Mouse (Mus musculus) liver, embryonic 15.5 days (tissue): ENCODE measurements around the gene Nudcd3. TPM values are rescaled to one million over a fixed set of nuclear protein-coding genes. Genes with fewer than 3 reads are reported as not detected.

Experiments used
- ATAC-seq: fragments of 200-750 bp; cut with Nextera tagmentation; 2 replicates; pipeline ENCODE4 v1.8.0; 2017; ENCODE audit warnings: moderate number of reproducible peaks, mild to moderate bottlenecking, moderate library complexity; ENCODE audit not compliant: insufficient read depth
- H3K27ac ChIP-seq: fragments of 300-500 bp; sonication (generic); replicated peaks from 2 replicates; pipeline ENCODE4 v1.5.1; 2015; ENCODE audit warnings: mild to moderate bottlenecking, inconsistent platforms
- H3K27me3 ChIP-seq: fragments of 300-500 bp; sonication (generic); 2 replicates; pipeline ENCODE4 v1.6.1; 2015; ENCODE audit warnings: mild to moderate bottlenecking, inconsistent platforms
- H3K36me3 ChIP-seq: fragments of 300-500 bp; sonication (generic); replicated peaks from 2 replicates; pipeline ENCODE4 v1.6.1; 2015; ENCODE audit warnings: moderate library complexity, mild to moderate bottlenecking, inconsistent platforms
- H3K4me1 ChIP-seq: fragments of 300-500 bp; sonication (generic); replicated peaks from 2 replicates; pipeline ENCODE4 v1.6.1; 2015; ENCODE audit warnings: inconsistent platforms
- H3K4me2 ChIP-seq: fragments of 300-500 bp; sonication (generic); 2 replicates; pipeline ENCODE4 v1.6.1; 2015; ENCODE audit warnings: moderate library complexity, mild to moderate bottlenecking, inconsistent platforms
- H3K4me3 ChIP-seq: fragments of 300-500 bp; sonication (generic); replicated peaks from 2 replicates; pipeline ENCODE4 v1.5.1; 2015; ENCODE audit warnings: mild to moderate bottlenecking, inconsistent platforms
- H3K9ac ChIP-seq: fragments of 300-500 bp; sonication (generic); 2 replicates; pipeline ENCODE4 v1.6.1; 2015; ENCODE audit warnings: moderate library complexity, mild to moderate bottlenecking, inconsistent platforms
- H3K9me3 ChIP-seq: fragments of 300-500 bp; sonication (generic); replicated peaks from 2 replicates; pipeline ENCODE4 v1.6.1; 2016; ENCODE audit warnings: inconsistent platforms
- WGBS: fragments of 180-500 bp; shearing (Covaris S2); methylation state at CpG from one replicate; pipeline ENCODE4 v1.1.7; 2015; ENCODE audit warnings: mixed read lengths; ENCODE audit not compliant: insufficient replicate concordance; 5-methylcytosine and 5-hydroxymethylcytosine counted together
- polyA plus RNA-seq: library from polyadenylated mRNA; unstranded; fragments of >200 nt; fragmentation: Nextera tagmentation; extraction: Ambion mirVana; gene quantifications from 2 replicates; pipeline ENCODE4 v1.2.1, GENCODE M21; 2015

Nudcd3 gene
- polyA plus RNA-seq: 12.3 and 13.0 TPM in 2 replicates

- peak within 1 kb of the TSS; percentile 90 for H3K27ac ChIP-seq
- H3K4me2 ChIP-seq: peak within 1 kb of the TSS; percentile 93
- no peaks in the 10 kb centered on the region for H3K36me3 ChIP-seq
- H3K9me3 ChIP-seq: no peaks in the 10 kb centered on the region
- peak within 1 kb of the TSS; percentile 90 for H3K9ac ChIP-seq
- no peaks in the 10 kb centered on the region for H3K27me3 ChIP-seq
- peak; percentile 94 for ATAC-seq
- peak within 1 kb of the TSS; percentile 95 for H3K4me3 ChIP-seq
- peaks cover 31% of the 10 kb centered on the region for H3K4me1 ChIP-seq
- WGBS: under 1% methylated on average over 39 of the region's 39 CpGs
These were observed at the start of gene Nudcd3 for GRCm38 (mm10) chr11:6200087-6200569. Gene Nudcd3 (minus strand): TSS chr11:6200415.

GRCm38 (mm10) chr11:6244707-6245106, 44.5 kb upstream of the Nudcd3 start:
- Histone ChIP-seq H3K27me3 (no peaks in the 10 kb centered on the region), H3K9ac (no peak overlapping the region), H3K9me3 (no peaks in the 10 kb centered on the region), H3K4me2 (no peak overlapping the region), H3K27ac (no peak overlapping the region), H3K4me1 (no peaks in the 10 kb centered on the region), H3K4me3 (no peak overlapping the region), H3K36me3 (no peaks in the 10 kb centered on the region)
- no peak for ATAC-seq
- 60% methylated on average over 19 of the region's 19 CpGs for WGBS

GRCm38 (mm10) chr11:6233025-6233424, 32.8 kb upstream of the Nudcd3 start:
- no peak overlapping the region for H3K4me2 ChIP-seq
- no peaks in the 10 kb centered on the region for H3K4me1 ChIP-seq
- 72% methylated on average over 4 of the region's 4 CpGs for WGBS
- H3K36me3 ChIP-seq: no peaks in the 10 kb centered on the region
- H3K27me3 ChIP-seq: no peaks in the 10 kb centered on the region
- no peak overlapping the region for H3K4me3 ChIP-seq
- ATAC-seq: no peak
- 0 out of 2 replicates have a peak, but pooled peaks cover 5% of the 10 kb centered on the region for H3K9me3 ChIP-seq
- no peak overlapping the region for H3K27ac ChIP-seq
- no peak overlapping the region for H3K9ac ChIP-seq

GRCm38 (mm10) chr11:6230012-6230411, 29.8 kb upstream of the Nudcd3 start, which contains the start of gene Npc1l1:
Gene Npc1l1 (minus strand): TSS chr11:6230143.
- Histone ChIP-seq H3K4me3 (no peak within 1 kb of the TSS), H3K27ac (no peak within 1 kb of the TSS)

GRCm38 (mm10) chr11:6224541-6225229, 24.5 kb upstream of the Nudcd3 start:
- H3K4me2 ChIP-seq: no peak overlapping the region
- H3K4me3 ChIP-seq: no peak overlapping the region

More at GRCm38 (mm10) chr11:6230012-6230411, 29.8 kb upstream of the Nudcd3 start, which contains the start of gene Npc1l1:
- Histone ChIP-seq H3K9me3 (no peaks in the 10 kb centered on the region), H3K36me3 (no peaks in the 10 kb centered on the region), H3K4me1 (no peaks in the 10 kb centered on the region), H3K9ac (no peak within 1 kb of the TSS), H3K27me3 (no peaks in the 10 kb centered on the region), H3K4me2 (no peak within 1 kb of the TSS)
- no peak for ATAC-seq
- whole genome bisulfite sequencing: 55% methylated on average over 7 of the region's 7 CpGs

GRCm38 (mm10) chr11:6222187-6222586, 22.0 kb upstream of the Nudcd3 start:
- Histone ChIP-seq H3K4me2 (no peak overlapping the region), H3K36me3 (no peaks in the 10 kb centered on the region), H3K27me3 (no peaks in the 10 kb centered on the region), H3K9me3 (no peaks in the 10 kb centered on the region), H3K27ac (no peak overlapping the region), H3K4me1 (no peaks in the 10 kb centered on the region), H3K4me3 (no peak overlapping the region), H3K9ac (no peak overlapping the region)
- 76% methylated on average over 10 of the region's 10 CpGs for WGBS
- ATAC-seq: no peak

More at GRCm38 (mm10) chr11:6224541-6225229, 24.5 kb upstream of the Nudcd3 start:
- Histone ChIP-seq H3K4me1 (no peaks in the 10 kb centered on the region), H3K27ac (no peak overlapping the region), H3K36me3 (no peaks in the 10 kb centered on the region), H3K9ac (no peak overlapping the region), H3K27me3 (no peaks in the 10 kb centered on the region), H3K9me3 (no peaks in the 10 kb centered on the region)
- no peak for ATAC-seq
- WGBS: 62% methylated on average over 14 of the region's 14 CpGs

- H3K9me3 ChIP-seq: no peaks in the 10 kb centered on the region
- H3K27ac ChIP-seq: no peak overlapping the region
- H3K4me3 ChIP-seq: no peak overlapping the region
- H3K27me3 ChIP-seq: no peaks in the 10 kb centered on the region
- ATAC-seq: no peak
- WGBS: 80% methylated on average over 6 of the region's 6 CpGs
- no peak overlapping the region for H3K4me2 ChIP-seq
- H3K9ac ChIP-seq: no peak overlapping the region
- H3K36me3 ChIP-seq: no peaks in the 10 kb centered on the region
- H3K4me1 ChIP-seq: no peaks in the 10 kb centered on the region
These were observed 19.8 kb upstream of the Nudcd3 start for GRCm38 (mm10) chr11:6219967-6220366.

GRCm38 (mm10) chr11:6218189-6218896, 18.1 kb upstream of the Nudcd3 start:
- H3K4me2 ChIP-seq: no peak overlapping the region

GRCm38 (mm10) chr11:6216834-6217233, 16.6 kb upstream of the Nudcd3 start:
- no peaks in the 10 kb centered on the region for H3K36me3 ChIP-seq
- H3K4me2 ChIP-seq: no peak overlapping the region
- H3K27ac ChIP-seq: no peak overlapping the region
- H3K9ac ChIP-seq: no peak overlapping the region
- no peaks in the 10 kb centered on the region for H3K4me1 ChIP-seq
- H3K27me3 ChIP-seq: no peaks in the 10 kb centered on the region
- WGBS: 50% methylated on average over 3 of the region's 3 CpGs
- no peak overlapping the region for H3K4me3 ChIP-seq
- no peak for ATAC-seq
- no peaks in the 10 kb centered on the region for H3K9me3 ChIP-seq

More at GRCm38 (mm10) chr11:6218189-6218896, 18.1 kb upstream of the Nudcd3 start:
- no peak for ATAC-seq
- WGBS: 47% methylated on average over 11 of the region's 11 CpGs
- no peak overlapping the region for H3K4me3 ChIP-seq
- H3K4me1 ChIP-seq: no peaks in the 10 kb centered on the region
- no peaks in the 10 kb centered on the region for H3K9me3 ChIP-seq
- H3K27ac ChIP-seq: no peak overlapping the region
- H3K9ac ChIP-seq: no peak overlapping the region
- no peaks in the 10 kb centered on the region for H3K27me3 ChIP-seq
- H3K36me3 ChIP-seq: no peaks in the 10 kb centered on the region

GRCm38 (mm10) chr11:6208158-6208557, 7.9 kb upstream of the Nudcd3 start:
- Histone ChIP-seq H3K9me3 (no peaks in the 10 kb centered on the region), H3K36me3 (no peaks in the 10 kb centered on the region), H3K9ac (no peak overlapping the region), H3K4me3 (no peak overlapping the region), H3K27me3 (no peaks in the 10 kb centered on the region), H3K4me1 (no peaks in the 10 kb centered on the region), H3K27ac (no peak overlapping the region), H3K4me2 (no peak overlapping the region)
- WGBS: 50% methylated on average over 1 of the region's 1 CpGs
- no peak for ATAC-seq

GRCm38 (mm10) chr11:6207090-6207489, 6.9 kb upstream of the Nudcd3 start:
- no peaks in the 10 kb centered on the region for H3K4me1 ChIP-seq
- WGBS: 54% methylated on average over 2 of the region's 2 CpGs
- no peak for ATAC-seq

More at GRCm38 (mm10) chr11:6207090-6207489, 6.9 kb upstream of the Nudcd3 start:
- no peak overlapping the region for H3K4me2 ChIP-seq
- H3K9me3 ChIP-seq: no peaks in the 10 kb centered on the region
- H3K4me3 ChIP-seq: no peak overlapping the region
- no peaks in the 10 kb centered on the region for H3K27me3 ChIP-seq
- no peaks in the 10 kb centered on the region for H3K36me3 ChIP-seq
- no peak overlapping the region for H3K27ac ChIP-seq
- no peak overlapping the region for H3K9ac ChIP-seq
